Mouse (Mus musculus): ENCODE data around the gene Olfr972.
"Not testable (repeated sequence)": the region's sequence is repeated elsewhere in the genome, so short reads cannot be mapped to it uniquely, and the experiment has no call there.

Olfr972 gene

DNA sequence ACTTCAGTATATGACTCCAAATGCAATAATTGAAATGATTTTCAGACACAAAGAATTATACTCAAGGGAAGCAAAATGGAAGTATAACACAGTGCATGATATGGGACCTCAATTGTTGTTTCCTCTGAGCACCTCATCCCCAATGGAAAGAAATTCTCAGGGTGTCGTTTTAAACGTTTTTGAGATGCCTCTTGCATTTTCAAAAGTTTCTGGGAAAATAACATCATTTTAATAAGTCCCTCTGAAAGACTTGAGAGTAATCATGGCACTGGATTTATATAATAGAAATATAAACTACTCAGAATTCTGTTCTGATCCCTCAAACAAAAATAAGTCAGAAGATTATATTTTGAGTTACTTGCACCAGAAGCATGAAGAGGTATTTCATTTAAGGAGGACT, at the start of gene Olfr972:
Gene Olfr972, plus strand, starts transcription at position 301 of the 400 bp plus-strand sequence.
- no peak for DNase-seq (ENCODE audit: low spot score)

- not testable (repeated sequence) for DNase-seq (ENCODE audit: low spot score)
Measured at GRCm38 (mm10) chr9:39836576-39836975, 29.6 kb upstream of the Olfr972 start, which contains the start of gene Olfr971. TSS of gene Olfr971 (plus strand) at chr9:39836876.

GRCm38 (mm10) chr9:39871986-39872385, 5.8 kb downstream of the Olfr972 start:
- DNase-seq (ENCODE audit: low spot score) = not testable (repeated sequence)

- DNase-seq (ENCODE audit: low spot score) = not testable (repeated sequence)
Measured at GRCm38 (mm10) chr9:39877541-39878396, 11.5 kb downstream of the Olfr972 start.

GRCm38 (mm10) chr9:39905106-39905505, 38.9 kb downstream of the Olfr972 start:
- peak; percentile 0 for DNase-seq (ENCODE audit: low spot score)

DNA sequence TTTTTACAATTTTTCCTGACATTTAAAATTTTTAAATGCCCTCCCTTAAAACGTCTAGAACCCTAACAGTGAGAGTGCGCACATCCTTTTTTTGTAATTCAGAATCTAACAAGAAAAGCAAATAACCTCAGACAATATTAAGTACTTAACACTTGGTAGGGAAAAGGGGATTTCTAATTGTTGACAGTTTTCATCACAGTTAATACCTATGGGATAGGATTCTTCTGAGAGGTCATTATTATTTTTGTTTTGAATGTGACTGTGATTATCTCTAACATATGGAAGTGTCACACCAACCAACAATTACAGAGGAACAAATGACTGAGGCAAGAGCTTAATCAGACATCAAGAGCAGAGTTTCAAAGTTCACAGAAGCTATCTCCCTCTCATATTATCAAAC, 40.8 kb downstream of the Olfr972 start, which contains the start of gene Olfr229:
Gene Olfr229, plus strand, starts transcription at position 301 of the 400 bp plus-strand sequence.
- DNase-seq (ENCODE audit: low spot score) = no peak

- DNase-seq (ENCODE audit: low spot score) = no peak
Measured at GRCm38 (mm10) chr9:39909939-39910338, 43.7 kb downstream of the Olfr972 start.
